Mouse (Mus musculus): ENCODE data around the gene Srp68.

DNA sequence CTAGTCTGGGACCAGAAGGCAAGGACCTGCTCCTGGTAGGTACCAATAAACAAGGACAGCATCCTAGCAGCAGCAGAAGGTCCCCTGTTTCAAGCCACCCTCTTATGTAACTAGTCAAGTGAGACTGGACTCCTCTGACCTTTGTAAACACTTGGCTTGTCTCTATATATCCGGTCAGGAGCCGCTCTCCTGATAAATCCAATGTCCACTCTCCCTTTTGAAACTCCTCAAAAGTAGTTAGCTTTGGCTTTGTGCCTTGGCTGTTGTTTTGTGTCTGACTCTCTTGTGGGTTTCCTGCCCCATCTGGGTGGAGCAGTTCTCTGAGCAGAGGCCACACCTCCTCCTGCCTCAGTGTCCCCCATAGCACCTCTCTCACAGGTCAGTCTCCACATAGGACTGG, 55.8 kb downstream of the Srp68 start:
- no peak for TF ChIP-seq CTCF (IDR thresholded peaks at IDR 0.05; ENCODE audit: low read depth)
- TF ChIP-seq EP300 (optimal IDR thresholded peaks at IDR 0.05) = no peak

Measured in stomach, postnatal 0 days (tissue).